Mouse (Mus musculus) left cerebral cortex, adult 18-20 months (tissue): ENCODE measurements at regions not wholly inside any gene's neighbourhood (a gene's known extent, or its start where the extent isn't known, plus 50 kb on each side); places are given as distances from the start of the nearest gene placed in this dataset.
A peak's percentile ranks its signal among the peaks of the same experiment; 100 is the strongest.

Experiments
- DNase-seq, 2 experiments: peaks; one replicate each; pipeline ENCODE4 v3.0.0; 2021 to 2022; ENCODE audit warnings: low spot score in 2 of 2, mixed read lengths in 1 of 2

DNA sequence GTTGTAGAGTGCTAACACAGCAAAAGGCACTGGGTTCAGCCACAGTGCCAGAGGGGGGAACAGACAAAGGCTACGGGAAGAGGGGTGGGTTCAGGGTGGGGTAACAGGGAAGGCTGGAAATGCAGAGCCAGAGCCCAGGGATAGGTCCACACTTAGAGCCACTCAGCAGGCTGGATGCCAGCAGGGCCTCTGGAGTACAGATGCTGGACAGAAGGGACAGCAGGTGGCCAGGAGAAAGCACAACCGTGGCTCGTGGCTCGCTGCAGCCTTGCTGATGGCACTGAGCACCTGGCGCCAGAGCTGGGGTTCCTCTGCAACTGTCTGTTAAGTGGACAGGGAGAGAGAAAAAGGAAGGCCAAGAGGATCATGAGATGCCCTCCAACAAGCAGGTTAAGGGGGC lies 174.2 kb downstream of the Mroh4 start:
- no peak for DNase-seq

DNA sequence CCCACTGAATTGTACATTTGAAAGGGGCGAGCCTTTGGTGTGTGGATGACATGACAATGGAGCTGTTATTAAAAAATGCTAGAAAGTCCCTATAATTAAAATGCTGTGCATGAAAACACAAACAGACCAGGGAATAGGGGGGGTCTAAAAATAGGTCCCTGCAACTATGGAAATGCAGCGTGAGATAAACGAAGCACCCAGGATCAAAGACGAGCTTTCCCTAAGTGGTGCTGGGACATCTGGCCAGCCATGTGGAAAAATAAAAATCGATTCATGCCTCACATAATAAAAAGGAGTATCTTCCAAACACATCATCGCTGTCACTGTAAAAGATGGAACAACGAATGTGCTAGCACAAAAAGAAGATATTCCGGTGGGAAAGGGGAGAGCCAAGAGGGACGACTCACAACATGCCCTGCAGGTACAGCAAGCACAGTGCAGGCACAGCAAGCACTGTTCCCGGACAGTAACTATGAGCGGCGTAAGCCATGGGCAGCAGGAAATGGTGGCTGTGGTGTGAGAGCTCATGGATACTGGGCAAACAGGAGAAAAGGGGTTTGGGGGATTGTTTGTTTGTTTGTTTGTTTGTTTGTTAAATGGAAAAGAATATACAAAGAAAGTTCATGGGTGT lies 176.7 kb downstream of the Mroh4 start:
- no peak for DNase-seq

DNA sequence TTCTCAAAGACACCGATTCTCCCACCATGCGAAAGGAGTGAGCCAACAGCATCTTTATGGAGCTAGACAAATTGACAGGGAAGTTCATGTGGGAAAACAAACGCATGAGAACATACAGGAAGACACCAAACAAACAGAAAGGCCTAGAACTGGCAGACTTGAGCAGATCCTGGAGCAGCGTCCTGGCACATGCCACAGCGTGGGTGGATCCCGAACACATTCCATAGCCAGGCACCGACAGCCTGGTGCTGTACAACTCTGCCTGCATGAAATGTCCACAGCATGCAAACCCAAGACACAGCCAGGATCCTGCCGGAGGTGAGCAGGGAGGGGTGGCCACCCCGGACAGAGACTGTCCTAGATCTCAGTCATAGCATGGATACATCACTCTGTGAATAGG lies 177.2 kb downstream of the Mroh4 start:
- DNase-seq, result peak; percentile 60

DNA sequence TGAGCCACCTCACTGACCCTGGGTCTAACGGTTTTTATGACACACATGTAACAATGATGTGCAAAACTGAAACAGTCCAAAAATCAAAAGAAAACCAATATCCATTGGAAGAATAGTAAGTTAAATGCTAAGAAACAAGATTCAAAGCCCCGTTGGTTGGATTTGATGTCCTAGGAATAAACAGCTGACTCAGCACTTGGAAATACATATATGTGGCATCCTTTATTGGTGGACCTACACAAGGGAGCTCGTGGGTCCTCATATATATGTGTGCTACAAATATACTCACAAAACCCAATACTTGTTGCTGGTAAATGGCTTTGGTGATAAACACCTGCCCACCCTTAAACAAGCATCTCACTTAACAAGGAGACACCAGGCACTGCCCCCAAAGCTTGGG lies 178.2 kb downstream of the Mroh4 start:
- DNase-seq, result no peak

DNA sequence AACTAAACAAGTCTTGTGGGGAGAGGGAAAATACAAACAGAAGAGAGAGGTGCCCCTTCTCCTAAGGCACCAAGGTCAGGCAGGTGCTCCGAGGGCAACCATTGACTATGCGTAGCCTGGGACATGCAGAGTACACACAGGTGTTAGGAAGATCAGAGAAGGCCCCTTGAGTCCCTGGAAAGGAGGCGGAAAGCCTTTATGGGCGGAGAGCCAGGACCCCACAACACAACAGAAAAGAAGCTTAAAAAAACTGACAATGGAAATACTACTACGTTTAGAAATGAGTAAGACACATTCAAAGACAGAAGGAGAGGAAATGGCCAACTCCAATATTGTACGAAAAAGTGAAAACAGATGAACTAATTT lies 179.5 kb downstream of the Mroh4 start:
- no peak for DNase-seq

DNA sequence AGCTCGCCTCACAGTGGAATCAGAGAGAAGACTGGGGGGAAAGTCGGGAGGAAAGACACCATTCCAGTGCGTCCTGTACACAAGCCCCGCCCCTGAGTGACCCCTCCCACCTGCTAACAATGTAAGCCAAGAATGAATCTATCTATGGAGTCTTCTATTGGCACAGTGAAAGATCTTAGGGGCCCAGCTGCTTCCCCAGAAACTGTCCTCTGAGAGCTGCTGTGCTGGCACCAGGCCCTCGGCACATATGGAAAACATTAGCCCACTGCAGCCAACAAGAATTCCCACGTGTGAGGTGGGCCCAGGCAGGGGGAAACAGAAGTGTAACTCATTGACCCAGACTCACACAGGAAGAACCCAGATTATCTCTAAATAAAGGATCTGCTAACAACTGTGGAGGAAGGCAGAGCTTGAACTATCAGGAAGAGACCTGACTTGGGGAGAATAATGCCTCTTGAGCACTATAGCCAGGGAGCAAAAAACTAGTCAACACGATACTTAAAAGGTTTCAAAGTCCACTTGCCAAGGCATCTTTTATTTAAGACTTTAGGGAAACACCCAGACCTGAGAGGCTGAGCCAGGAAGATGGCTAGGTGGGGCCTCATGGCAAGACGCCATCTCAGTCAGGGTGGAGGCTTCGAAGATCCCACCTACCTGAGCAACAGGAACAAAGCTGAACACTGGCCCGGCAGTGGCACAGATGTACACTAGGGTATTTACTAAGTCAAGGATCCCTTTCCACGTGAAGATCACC lies 180.1 kb downstream of the Mroh4 start:
- DNase-seq, result no peak

DNA sequence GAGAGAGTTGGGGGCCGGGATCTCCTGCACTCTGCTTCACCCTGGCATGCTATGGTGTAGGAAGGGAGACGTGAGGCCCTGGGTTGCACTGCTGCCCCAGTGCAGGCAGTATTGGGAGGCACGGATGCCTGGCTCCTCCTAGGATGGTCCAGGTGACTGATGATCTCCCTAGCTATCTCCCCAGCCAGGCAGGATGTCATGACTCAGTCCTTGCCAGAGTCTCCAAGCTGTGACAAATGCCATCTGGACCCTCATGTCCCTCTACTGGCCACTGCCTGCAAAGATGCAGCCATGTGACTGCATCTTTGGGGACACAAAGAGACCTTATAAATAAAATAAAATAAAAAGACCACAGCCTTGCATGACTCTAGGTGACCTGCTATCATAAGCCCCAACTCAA lies 181.6 kb downstream of the Mroh4 start:
- no peak for DNase-seq

DNA sequence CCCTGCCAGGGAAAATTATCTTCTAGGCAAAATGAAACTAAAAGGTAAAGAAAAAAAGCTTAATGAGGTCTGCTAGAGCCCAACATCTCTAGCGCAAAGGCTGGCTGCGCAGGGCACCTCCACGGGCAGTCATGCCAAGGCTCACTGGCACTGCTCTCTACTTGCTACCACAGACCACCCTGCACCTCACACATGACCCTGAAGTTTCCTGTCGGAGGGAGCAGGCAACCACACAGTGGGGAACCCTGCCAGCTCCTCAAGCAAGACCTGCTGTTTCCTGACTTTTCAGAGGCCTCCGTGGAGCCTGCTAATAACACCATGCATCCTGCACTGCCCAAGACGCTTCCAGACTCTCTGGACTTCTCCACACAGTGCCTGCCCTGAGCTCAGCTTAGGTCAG lies 182.3 kb downstream of the Mroh4 start:
- no peak for DNase-seq

DNA sequence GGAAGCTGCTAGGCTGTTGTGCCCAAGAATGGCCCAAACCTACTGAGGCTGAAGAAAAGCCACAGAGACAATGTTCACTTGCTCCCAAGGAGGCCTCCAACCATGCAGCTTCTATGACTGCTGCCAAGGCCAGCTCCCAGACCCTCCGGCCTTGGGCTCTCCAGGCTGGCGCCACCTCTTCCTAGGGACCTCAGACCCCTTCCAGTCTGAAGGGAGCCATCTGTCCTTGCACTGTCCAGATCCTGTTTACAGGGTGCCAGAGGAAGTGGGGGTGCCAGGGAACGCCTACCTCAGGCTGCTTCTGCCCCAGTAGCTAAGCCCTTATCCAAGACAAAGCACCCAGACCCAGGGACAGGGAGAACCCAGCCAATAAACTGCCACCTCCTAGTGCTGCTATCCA lies 183.7 kb downstream of the Mroh4 start:
- no peak for DNase-seq

DNA sequence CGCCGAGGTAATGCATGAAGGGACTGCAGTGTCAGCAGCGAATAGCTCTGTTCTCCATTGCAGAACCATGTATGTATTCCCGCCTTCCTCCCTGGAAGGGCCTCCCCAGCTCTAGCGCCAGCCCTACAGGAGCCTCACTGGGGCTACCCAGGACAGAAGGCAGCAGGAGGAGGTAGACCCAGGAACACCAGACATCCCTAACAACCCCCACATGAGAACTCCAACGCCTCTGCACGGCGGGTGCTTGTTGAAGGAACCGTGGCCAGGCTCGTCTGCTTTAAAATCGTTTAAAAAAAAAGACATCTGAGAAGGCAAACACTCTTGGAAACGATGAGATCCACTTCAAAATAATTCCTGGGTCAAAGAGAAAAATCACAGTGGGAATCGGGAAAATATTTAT lies 194.3 kb downstream of the Mroh4 start:
- peak in 1 of 2 experiments; percentile 60 for DNase-seq

DNA sequence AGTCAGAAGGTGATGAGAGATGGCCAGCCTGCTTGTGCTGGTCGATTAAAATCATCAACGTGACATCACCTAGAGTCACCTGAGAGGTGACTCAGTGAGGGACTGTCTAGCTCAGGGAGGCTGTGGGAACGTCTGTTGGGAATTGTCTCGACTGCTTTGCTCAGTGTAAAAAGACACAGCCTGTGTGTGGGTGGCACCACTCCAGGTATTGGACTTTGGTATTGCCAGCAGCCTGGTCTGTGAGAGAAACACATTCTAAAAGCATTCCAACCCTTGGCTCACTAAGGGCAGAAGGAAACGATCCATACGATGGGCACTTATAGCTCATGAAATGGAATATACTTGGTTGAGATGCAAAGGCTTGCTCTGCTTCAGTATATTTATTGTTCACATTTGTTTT lies 209.2 kb downstream of the Mroh4 start:
- DNase-seq, result no peak

DNA sequence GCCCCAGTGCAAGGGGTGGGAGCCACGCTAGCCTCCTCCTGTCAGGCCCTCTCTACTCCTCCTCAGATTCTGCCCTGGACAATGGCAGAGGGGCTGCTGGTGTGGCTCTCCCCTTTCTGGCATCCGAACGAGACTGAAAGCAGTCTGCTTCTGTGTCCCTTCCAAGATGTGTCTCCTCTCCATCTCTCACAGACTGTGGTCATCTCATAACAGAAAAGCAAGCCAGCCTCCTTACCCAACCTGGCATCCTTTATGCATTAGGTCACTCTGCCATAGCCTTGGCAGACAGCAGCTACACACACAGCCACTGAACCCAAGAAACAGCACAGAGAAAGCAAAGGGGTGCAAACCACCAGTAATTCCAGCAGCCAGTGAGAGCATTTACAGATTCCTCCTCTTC lies 213.2 kb downstream of the Mroh4 start:
- DNase-seq, result no peak

DNA sequence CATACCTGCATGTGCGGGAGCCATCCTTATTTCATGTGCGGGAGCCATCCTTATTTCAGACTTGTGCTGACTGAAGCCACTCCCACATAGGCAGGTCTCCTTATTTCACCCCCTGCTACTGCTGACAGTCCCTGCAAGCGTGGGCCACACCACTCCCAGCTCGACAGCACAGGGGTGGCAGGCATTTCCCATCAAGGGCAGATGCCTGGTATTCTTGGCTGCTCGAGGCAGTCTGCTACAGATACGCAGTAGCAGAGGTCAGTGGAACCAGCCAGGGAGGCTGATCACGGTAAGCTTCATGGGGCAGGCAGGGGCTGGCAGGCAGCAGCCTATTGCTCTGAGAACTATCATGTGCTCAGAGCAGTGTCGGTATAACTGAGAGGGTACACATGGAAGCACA lies 215.6 kb downstream of the Mroh4 start:
- no peak for DNase-seq

DNA sequence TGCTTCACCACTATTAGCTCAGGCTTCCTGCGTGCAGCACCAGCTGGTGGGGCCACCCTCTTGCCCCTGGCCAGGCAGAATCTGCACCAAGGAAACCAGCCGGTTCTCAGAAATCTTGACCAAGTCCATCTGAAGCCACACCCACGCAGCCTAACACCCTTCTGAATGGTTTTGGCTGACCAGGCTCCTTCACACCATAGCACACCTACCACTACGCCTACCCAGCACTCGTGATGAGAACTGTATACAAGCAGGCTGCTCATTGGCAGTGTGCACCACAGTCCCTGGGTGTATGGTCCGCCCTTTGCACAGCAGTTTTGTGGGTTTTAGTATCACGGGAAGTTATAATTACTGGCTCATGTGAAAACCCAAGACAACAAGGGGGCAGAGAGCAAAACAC lies 217.5 kb downstream of the Mroh4 start:
- DNase-seq, result peak; percentile 40 to 63

DNA sequence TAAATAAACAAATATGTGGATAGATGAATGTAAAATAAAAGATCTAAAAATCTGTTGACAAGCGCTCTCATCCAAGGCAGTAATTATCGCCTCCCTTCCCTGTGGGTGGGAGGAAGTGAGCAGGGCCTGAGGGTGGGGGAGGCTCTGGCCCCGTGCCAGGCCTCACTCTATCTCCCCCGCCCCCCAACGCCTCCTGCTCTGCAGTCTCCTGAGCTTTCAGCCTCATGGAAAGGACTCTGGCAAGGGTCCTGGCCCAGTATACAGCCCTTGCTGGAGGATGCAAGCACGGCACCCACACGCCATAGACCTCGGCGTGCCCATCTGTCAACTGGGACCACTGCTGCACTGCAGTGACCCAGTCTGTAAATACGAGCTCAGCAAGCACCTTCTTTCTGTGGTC lies 222.9 kb downstream of the Mroh4 start:
- peak in 1 of 2 experiments; percentile 49 for DNase-seq

DNA sequence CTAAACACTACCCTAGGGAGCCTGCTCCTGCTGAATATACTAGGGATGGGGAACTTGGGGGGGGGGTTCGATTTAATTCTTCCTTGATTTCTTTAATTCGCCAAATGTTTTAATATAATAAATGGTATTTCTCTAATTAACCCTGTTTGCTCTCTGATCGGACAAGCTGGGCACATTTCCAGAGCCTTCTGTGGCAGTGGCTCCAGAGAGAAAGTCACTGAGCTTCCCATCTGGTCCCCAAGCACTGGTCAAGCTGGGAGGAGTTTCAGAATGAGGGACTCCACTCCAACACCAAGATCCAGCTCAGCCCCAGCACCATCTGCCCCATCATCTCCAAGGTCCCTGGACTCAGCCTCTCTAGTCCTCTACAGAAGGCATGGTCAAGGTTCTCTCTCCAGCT lies 223.9 kb downstream of the Mroh4 start:
- DNase-seq, result no peak

DNA sequence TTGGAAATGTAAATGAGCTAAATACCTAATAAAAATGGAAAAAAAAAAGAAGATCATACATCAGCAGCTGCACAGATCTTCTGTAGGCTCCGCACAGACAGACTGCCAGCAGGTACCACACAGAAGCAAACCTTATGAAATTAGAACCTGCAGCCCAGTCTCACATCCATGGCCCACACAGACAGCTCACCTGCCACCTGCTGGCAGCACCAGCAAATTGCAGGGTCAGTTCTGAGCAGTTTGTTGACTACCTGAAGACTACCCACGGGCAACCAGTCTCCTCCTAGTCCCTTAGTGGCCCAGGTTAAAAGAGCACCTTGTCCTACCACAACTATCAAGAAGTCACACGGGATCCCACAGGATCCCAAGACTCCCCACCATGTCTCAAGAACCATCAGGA lies 225.1 kb downstream of the Mroh4 start:
- DNase-seq, result peak in 1 of 2 experiments; percentile 33

DNA sequence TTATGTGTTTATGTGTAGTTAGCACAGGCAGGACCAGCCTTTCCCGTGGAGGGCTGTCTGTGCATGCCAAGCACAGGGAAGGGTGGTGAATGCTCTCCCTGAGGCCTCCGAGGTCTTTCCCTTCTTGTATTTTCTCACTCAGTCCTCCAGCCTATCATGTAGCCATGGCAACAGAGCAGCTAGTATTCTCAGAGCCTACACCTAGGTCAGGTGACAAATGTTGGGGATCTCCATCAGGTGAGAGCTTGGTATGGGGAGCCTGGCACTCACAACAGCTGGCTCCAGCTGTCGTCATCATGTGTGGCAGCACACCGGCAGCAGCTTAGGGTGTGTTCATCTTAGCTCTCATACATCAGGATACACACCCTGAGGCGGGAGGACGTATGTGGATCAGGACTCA lies 231.3 kb downstream of the Mroh4 start:
- no peak for DNase-seq

DNA sequence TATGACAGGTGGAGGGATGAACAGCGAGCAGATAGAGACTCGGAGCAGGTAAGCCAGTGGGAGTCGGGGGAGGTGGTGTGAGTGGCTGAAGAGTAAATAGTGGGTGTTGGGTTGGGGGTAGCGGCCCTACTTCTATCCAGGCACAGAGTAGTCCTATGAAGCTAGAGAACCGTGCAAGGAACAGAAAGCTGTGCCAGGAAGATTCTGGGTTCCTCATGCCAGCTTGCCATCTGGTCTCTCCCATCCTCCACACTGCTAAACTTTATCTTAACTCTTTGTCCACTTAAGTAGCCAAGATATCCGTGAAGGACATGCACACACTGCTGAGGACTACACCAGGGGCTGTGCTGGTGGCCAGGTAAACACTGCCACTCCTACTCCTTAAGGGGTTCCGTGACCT lies 234.9 kb downstream of the Mroh4 start:
- DNase-seq, result no peak

DNA sequence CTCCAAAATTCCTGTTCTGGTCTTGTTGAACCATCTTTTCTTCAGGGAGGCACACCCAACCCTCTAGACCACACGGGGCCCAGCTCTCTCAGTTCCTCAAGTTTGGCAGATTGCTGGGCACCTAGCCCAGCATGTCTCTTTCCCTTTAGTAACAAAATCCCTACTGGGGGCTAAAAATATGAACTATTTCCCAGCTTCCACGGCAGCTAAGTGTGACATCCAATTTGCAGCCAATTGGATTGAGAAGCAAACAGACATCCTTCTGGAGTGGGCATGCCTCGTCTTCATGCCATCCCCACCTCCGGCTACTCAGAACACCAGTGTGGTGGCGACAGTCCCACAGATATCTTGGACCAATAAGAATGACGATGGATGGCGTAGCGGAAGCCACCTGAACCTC lies 240.1 kb downstream of the Mroh4 start:
- peak; percentile 9 to 40 for DNase-seq

DNA sequence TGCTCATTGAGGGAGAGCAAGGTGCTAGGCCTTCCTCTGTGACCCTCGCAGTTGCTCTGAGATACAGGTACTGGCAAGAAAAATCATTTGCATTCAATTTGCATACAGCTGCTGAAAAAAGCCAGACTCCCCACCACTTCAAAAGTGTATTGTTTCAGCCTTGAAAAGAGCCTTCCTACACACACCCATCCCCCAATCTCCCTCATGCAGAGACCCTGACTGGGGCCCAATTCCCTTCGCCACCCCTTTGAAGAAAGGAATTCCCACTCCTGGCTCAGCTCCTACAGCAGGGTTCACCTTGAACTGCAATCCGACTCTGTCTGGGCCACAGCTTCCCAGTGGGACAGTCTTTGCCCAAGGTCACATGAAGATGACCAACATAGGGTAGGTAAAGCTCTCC lies 248.6 kb downstream of the Mroh4 start:
- no peak for DNase-seq

DNA sequence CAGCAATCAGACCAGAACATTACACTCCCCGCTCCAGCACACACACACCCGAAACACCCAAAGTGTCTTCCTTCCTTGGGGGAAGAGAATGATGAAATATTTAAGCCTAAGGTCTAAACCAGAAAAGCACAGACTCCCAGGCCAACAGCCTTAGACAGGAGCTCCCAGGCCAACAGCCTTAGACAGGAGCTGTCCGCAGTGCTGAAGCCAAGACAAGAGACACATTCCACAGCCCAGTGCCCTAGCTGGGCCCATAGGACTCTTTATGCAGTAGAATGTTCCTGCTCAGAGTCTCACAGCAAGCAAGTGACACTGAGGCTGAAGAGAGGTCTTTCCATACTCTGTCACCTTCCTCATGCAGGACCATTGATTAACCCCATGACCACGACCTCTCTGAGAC lies 253.6 kb downstream of the Mroh4 start:
- no peak for DNase-seq

DNA sequence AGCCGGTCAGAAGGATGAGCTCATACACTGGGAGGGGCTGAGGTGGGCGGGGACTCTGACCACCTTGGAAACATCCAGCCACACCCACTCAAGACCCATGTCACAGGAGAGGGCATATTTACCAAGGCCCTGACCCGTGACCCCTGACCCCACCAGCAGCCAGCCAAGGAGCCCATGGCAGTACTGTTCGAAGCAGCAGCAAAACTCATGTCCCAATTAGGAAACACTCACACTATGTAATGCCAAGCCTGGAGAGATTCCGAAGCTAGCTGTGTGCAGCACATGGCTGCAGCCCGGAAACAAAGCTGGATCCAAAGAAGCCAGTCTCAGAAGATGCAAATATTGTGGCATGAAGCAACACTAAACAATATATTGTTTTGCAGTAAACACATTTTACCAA lies 256.8 kb downstream of the Mroh4 start:
- DNase-seq, result no peak
